Mouse (Mus musculus) cerebellum, postnatal 4 days (tissue): ENCODE measurements around the gene Trib3.
"Not testable (repeated sequence)": the region's sequence is repeated elsewhere in the genome, so short reads cannot be mapped to it uniquely, and the experiment has no call there.

Experiments
- DNase-seq, 2 experiments: peaks; one replicate each; pipeline ENCODE4 v3.0.0; 2022; ENCODE audit warnings: low spot score in 2 of 2, mixed read lengths in 1 of 2

The Trib3 gene

DNA sequence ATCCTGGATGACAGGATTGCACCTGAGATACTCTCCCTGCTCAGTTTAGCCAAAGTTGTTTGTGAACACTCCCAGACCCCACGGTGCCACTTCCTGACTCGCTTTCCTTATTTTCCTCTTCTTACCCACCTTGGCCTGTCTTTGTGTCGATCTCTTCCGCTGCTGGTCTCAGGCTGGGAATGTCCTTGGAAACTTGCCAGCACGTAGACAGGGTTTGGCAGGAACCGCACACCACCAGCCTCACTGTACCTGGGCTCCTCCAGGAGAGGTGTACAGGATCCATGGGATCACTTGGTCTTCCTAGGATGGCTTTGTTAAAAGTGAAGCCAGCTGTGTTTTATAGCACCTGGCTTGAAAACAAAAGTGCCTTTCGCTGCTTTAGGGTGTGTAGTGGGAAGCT is 30.8 kb downstream of the Trib3 start:
- DNase-seq = no peak

DNA sequence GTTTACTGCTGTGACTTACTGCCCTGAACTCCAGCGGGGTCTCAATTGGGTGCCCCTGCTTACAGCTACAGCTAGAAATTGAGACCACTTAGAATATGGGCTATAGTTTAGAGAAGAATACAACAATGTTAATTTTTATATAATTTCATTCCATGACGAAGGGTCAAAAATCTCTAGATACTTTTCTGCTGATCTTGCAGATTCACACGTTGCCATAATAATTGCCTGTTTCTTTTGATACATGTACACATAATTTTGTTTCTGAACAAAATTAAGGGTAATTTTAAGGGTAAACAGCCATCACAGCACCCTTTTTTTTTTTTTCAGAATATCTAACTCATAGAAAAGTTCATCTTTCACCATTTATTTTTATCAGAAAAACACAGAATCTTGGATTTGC is 36.6 kb downstream of the Trib3 start:
- no peak for DNase-seq

DNA sequence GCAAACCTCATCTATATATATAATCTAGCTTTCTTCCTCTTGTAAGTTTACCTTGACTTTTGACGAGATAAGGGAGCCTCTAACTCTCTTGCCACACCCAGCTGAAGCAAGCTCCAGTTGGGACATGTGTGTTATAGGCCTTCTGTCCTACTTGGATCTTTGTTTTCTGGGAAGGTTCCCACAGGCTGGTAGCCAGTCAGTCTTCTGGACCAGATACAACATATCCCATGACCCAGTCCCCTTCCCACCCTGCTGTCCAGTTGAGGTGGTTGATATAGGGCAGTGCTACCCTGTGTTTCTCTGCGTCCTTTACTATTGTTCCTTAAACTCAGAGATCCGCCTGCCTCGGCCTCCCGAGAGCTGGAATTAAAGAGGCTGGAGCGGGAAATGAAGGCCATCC is 38.4 kb downstream of the Trib3 start:
- no peak for DNase-seq

DNA sequence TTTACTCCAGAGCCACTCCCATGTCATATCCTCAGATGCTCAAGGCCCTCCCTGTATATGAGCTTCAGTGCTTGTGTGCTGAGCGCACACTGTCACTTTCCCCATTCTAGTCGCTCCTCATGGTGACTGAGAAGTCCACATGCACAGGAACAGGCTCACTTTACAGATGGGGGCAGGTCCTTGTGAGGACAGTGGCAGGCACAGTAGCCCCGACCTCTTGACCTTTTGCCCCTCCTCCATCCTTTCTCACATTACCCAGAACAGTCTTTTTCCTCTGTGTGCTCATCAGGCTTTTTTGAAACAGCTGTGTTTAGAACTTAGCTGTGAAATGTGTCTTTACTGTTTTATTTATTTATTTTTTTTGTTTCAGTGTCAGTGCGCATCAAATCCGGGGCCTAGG is 40.1 kb downstream of the Trib3 start:
- no peak for DNase-seq

DNA sequence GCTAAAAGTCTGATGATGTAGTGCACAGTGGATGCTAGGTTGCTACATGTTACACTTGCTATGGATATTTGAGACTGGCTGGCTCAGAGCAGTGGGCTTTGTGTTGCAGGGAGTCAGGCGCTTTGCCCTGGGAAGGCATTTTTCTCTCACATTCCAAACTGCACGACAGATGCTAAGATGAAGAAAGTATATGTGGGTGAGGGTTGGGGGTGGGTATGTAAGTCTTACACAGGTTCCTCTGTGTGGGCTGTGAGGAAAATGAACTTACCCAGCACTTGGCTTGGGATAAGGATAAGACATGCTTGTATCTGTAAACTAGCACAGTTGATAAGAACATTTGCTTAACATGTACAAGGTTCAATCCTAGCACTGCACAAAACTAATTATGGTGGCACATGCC is 41.0 kb downstream of the Trib3 start:
- DNase-seq = no peak

DNA sequence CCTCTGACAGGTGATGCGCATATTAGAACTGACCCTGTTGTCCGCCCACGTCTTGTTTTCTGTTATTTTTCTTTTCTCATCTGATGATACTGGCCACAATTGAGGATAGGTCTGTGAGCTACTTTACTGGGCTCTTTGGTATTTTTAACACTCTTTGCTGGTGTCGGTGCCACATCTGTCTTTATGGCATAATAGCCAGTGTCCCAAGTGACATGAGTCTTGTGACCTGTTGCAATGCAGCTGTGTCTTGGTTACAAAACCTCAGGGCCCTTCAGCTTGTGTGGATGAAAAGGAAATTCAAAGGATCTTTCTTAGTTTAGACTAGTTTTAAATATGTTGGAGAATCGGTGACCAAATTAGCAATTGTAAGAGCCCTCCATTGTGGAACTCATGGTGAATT is 49.3 kb downstream of the Trib3 start:
- DNase-seq = no peak

DNA sequence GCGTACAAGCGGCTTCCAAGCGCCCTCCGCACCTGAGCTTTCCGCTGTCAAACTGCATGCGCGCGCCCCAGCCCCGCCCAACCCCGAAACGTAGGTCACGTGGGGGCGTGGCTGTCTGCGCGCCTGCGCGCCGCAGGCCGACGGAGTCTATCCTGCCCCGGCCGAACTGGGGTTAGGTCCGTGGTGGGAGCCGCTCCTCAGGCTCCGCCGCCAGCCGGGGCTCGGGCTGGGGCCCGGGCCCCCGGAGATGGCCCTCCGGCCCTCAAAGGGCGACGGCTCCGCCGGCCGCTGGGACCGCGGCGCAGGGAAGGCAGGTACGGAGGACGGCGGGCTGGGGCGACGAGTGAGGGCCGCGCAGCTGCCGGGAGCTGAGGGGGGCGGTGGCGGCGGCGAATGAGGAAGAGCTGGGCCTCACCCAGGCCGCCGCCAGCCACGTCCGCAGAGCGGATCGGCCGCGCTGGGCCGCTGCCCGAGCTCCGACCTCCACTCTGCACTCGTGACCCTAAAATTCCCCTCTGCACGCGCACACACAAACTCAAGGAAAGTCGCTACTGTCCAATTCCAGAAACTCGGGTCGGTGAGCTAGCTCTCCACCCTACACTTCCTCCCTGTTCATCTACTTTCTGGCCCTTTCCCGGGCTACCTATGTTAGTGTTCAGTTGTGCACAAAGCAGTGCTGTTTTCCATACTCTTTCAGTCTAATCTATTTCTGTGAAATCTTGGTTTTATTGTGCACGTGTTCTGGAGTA is 49.9 kb downstream of the Trib3 start, which contains the start of gene Tbc1d20:
Tbc1d20 (plus strand) TSS at position 102 of the 749 bp plus-strand sequence.
- DNase-seq = peak; percentile 74 to 88

DNA sequence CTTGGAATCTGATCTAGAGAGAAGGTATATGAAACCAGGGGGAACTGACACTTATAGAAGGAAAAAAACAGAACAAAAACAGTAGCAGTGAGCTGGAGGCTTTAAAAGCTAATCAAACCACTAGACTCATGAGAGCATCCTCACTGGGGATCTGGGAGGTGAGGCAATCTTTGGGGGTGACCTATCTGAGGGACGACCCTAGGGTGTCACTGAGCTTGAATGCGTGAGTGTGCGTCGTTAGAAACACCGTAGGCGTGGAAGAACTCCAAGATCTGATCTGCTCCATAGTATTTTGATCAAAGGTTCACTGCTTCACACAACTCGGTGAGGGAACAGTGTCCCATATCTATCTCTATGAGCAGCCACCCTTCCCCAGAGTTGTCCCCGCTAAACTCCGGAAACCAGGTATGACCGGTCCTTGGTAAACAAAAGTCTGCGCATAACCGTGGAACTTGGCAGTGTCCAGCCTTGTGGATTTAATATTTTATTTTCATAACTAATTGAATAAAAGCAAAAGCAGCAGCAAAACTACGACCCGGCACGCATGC is 50.6 kb downstream of the Trib3 start:
- DNase-seq = no peak

DNA sequence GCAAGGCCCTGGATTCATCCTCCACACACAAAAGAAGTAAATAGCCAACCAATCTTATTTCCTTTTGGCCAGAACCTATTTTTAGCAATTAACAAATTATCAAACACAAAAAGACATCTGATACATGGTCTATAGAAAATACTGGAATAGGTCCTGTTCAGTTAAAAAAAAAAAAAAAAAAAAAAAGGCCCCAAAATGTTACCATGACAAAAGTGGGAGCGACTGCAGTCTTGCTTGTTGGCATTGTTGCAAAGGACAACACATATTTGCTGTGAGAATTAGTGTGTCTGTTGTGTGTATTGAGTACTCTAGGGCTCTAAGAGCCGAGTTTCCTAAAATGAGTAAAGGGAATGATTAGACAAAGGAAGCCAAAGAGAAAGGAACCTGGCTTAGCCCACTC is 51.4 kb downstream of the Trib3 start:
- no peak for DNase-seq

DNA sequence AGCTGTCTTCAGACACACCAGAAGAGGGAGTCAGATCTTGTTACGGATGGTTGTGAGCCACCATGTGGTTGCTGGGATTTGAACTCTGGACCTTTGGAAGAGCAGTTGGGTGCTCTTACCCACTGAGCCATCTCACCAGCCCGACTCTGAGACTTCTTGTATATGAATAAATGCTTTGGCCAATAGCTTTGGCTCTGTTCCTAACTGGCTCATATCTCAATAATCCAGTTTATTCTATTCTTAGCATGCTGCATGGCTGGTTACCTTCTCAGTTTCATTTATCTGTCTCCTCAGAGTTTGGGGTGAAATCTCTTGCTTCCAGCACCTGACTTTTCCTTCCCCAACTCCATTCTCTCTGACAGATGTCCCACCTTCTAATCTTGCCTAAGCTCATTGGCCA is 54.2 kb downstream of the Trib3 start:
- DNase-seq = not testable (repeated sequence)

DNA sequence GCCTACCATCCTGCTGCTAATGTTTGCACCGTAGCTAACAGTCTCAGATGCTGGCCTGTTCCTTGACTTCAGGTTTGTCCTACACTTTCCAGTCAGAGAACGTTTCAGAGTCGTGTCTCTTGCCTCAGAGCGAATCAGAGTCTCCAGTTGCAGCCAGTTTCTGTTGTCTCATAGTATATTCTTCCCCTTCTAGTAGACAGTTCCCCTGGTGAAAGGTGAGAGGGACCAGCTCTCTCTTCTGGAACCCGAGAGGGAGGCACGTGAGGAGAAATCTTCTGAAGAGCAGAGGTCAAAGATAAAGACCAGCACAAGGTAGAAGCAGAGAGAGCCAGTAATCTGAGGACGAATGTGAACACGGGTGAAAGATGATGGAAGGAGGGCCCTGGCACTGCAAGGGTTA is 55.8 kb downstream of the Trib3 start:
- DNase-seq = no peak

DNA sequence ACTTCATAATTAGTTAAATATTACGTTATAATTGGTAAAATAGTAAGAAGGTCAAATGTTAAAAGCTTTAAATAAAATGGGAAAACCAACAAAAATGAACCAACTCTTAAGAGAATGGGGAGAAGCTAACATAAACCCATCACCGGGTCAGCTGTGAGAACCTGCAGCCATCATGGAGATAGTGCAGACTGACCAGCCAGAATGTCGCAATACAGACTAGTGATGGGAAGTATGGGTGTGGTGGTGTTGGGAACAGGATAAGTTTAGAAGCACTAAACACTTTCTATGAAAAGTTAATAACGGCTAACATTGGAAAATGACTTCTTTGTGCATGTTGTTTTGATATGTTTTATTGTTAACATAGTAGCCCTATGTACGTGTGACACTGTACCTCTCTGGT is 56.3 kb downstream of the Trib3 start:
- no peak for DNase-seq
